Mouse (Mus musculus): ENCODE measurements at regions not wholly inside any gene's neighbourhood (a gene's known extent, or its start where the extent isn't known, plus 50 kb on each side); places are given as distances from the start of the nearest gene placed in this dataset.
"Not testable (repeated sequence)": the region's sequence is repeated elsewhere in the genome, so short reads cannot be mapped to it uniquely, and the experiment has no call there.

DNA sequence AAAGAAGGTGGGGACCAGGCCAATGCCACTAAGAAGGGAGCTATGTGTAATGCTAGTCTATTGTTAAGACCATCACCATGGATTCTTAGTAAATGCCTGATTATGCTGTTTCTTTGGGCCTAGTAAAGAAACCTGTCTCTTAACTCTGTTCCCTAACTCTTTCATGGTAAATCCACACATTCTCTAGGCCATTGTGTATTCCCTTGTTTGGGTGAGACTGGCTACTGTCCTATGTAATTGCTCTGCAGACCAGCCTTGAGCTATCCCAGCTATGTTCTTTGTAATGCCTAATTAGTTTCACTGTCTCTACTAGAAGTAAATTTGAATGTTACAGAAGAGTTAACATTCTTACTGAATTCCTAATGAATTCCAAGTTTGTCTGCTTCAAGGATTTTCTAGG lies 186.9 kb upstream of the Gm10750 start:
- no peak for DNase-seq

DNA sequence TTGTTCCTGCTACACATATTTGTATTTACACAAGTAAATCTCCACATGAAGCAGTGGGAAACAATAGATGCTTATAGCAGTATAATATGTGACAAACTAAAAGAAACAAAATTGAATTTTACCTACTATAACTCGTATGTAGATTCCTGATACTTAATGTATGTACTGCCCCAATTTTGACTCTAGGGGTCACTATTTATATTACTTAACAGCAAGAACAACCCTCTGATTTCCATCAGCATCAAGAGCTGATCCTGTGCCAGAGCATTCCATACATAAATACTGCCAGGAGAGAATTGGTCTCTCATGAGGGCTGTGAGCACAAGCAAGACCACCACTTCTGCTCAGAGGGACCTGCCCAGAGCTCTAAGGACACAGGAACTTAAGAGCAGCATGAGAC lies 178.7 kb upstream of the Gm10750 start:
- DNase-seq, result no peak

DNA sequence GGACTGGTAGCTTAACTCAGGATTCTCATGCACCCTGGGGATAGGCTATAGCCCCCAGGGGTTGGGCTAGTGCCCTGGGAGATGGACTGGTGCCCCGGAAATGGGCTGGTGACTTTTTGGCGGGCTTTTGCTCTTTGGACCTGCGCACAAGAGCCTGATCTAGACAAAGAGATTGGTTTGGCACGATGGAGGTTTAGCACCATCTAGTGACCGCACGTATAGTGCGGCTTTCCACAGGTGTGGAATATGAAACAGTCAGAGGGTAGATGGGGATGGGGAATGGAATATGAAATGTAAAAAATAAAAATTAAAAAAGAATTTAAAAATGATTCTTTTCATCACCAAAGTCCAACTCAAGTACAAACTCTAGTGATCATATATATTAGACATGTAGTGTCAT lies 141.4 kb upstream of the Gm10750 start:
- peak; percentile 23 for DNase-seq

DNA sequence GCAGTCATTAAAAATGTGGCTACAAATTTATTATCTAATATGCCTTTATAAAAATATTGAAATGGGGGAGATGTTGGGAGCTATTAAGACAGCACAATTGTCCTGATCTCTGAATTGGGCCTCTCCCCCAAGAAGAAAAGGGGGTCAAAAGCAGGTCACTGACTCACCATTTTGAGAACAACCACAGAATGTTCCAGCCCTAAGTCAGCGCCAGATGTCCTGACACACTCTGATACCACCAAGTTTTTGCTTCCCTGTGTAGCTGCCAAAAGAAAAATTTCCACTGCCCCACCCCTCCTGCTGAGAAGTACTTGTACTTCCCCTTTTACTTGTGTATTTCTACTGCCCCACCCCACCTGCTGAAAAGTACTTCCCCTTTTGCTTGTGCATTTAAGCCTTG lies 92.5 kb upstream of the Gm10750 start:
- not testable (repeated sequence) for DNase-seq

DNA sequence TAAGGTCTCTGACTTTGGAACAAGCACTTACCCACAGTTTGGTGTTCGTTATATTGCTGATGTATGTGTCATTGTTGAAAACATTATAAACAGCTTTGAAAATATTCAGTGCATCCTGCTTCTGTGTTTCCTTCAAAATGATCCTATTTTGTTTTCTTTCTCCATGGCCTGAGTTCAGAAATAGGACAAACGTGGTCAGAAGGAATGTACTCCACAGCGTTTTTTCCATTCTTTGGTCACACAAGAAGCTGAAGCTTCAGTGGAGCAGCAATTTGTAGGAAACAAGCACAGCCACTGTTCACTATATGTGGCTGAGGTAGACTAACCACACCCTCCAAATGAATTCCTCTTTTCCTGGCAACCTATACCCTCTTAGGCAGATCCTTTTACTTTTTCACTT lies 75.1 kb upstream of the Gm10750 start:
- no peak for DNase-seq
